Mouse (Mus musculus) heart, embryonic 15.5 days (tissue): ENCODE results near the gene Pitx1. TPM values are rescaled to one million over a fixed set of nuclear protein-coding genes. Genes with fewer than 3 reads are reported as not detected.

ENCODE experiments used
- polyA plus RNA-seq: library from polyadenylated mRNA; unstranded; fragments of >200 nt; fragmentation: Nextera tagmentation; extraction: Ambion mirVana; gene quantifications from 2 replicates; pipeline ENCODE4 v1.2.1, GENCODE M21; 2015

The Pitx1 gene
- polyA plus RNA-seq, 1 experiment from 2014 or later, result 0.05 TPM

Other genes with a start within 250 kb of the Pitx1 start
- 16.5 and 23.4 TPM in 2 replicates for gene B4galt7, start 236.3 kb downstream of the Pitx1 start, polyA plus RNA-seq
- gene Caml, start 213.2 kb downstream of the Pitx1 start, polyA plus RNA-seq, result 37.9 and 38.2 TPM in 2 replicates
- 16.7 and 20.4 TPM in 2 replicates for gene Ddx46, start 201.2 kb downstream of the Pitx1 start, polyA plus RNA-seq
- 50.5 and 54.9 TPM in 2 replicates for gene B230219D22Rik, start 143.1 kb downstream of the Pitx1 start, polyA plus RNA-seq
- 60.7 and 69.1 TPM in 2 replicates for gene Txndc15, start 121.5 kb downstream of the Pitx1 start, polyA plus RNA-seq
- gene Pcbd2, start 108.8 kb downstream of the Pitx1 start, polyA plus RNA-seq, result 49.9 and 55.7 TPM in 2 replicates
- gene Catsper3, start 51.6 kb downstream of the Pitx1 start, polyA plus RNA-seq, result not detected in 2 replicates